Mouse (Mus musculus): ENCODE results near the gene A1cf. TPM values are rescaled to one million over a fixed set of nuclear protein-coding genes. Genes with fewer than 3 reads are reported as not detected.

Gene A1cf
- polyA plus RNA-seq, 1 experiment from 2014 or later, result not detected

DNA sequence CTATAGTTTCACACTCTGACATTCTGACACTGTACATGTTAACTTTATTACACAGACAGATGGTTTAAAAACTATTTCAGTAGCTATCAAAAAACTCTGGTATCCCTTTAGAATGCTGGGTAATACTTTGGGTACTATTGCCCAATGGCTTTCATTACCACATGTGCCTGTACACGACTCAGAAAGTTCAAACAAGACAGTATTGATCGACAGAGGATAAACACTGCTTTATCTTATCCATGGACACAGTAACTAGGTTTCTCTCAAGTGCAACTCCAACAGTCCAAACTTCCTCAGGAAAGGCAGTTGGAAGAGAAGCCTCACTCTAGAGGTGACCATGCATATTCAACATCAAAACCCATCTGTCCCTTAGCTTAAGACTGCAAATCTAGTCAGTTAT lies 2.8 kb downstream of the A1cf start:
- TF ChIP-seq CTCF (IDR thresholded peaks at IDR 0.05; ENCODE audit: low read depth), result no peak
- DNase-seq (no peak), ATAC-seq (ENCODE audit: insufficient read depth) (no peak)
- Histone ChIP-seq H3K27me3 (ENCODE audit: insufficient read depth, low read length) (no peaks in the 10 kb centered on the region), H3K27ac (ENCODE audit: low read depth) (no peak overlapping the region), H3K4me3 (ENCODE audit: low read depth, low read length) (no peak overlapping the region), H3K4me1 (ENCODE audit: insufficient read depth) (no peaks in the 10 kb centered on the region), H3K36me3 (ENCODE audit: insufficient read depth) (no peaks in the 10 kb centered on the region), H3K4me2 (no peak overlapping the region), H3K9me3 (ENCODE audit: low read depth, low read length) (no peaks in the 10 kb centered on the region), H3K9ac (no peak overlapping the region)
- WGBS, result 37% methylated on average over 2 of the region's 2 CpGs

DNA sequence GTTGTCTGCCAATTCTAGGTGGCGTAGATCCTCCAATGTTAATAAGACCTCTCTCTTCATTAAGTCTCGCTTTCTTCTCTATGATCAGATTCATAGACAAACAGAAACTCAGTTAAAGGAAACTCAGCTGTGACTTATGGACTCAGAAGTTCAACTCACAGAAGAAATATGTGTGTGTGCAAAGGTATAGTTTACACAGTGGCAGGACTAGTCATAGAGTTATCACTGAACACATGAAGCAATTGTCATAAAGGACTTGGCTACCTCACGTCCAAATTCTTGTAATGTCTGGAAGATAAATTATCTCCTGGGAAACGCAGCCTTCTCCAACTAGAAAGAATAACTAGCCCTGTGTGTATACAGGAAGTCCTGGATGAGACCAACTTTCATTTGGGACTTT lies 9.4 kb downstream of the A1cf start:
- no peak for DNase-seq
- H3K27me3 ChIP-seq (ENCODE audit: insufficient read depth, low read length), result no peaks in the 10 kb centered on the region
- no peaks in the 10 kb centered on the region for H3K36me3 ChIP-seq (ENCODE audit: insufficient read depth)
- TF ChIP-seq CTCF (IDR thresholded peaks at IDR 0.05; ENCODE audit: low read depth), result no peak
- no peaks in the 10 kb centered on the region for H3K4me1 ChIP-seq (ENCODE audit: insufficient read depth)
- no peak overlapping the region for H3K9ac ChIP-seq
- no peaks in the 10 kb centered on the region for H3K9me3 ChIP-seq (ENCODE audit: low read depth, low read length)
- H3K4me3 ChIP-seq (ENCODE audit: low read depth, low read length), result no peak overlapping the region
- 45% methylated on average over 4 of the region's 4 CpGs for WGBS
- no peak for ATAC-seq (ENCODE audit: insufficient read depth)
- no peak overlapping the region for H3K4me2 ChIP-seq
- H3K27ac ChIP-seq (ENCODE audit: low read depth), result no peak overlapping the region

DNA sequence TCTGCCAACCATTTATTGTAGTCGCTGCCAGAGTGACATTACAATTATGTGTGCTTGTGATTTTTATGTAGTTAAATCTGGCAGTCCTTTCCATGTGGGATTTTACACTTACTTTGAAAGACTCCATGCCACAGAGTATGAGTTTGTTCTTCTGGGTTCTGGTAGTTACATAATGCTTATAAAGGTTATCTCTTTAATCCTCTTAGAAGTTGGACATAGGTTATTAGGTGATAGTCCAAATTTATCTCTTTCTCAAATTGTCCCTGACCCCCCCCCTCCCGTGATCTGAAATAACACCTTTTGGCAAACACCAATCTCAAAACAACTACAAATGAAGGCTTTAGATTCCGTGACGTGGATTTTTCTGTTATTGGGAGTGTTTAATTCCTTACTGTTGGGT lies 16.0 kb downstream of the A1cf start:
- Histone ChIP-seq H3K36me3 (ENCODE audit: insufficient read depth) (no peaks in the 10 kb centered on the region), H3K9me3 (ENCODE audit: low read depth, low read length) (no peaks in the 10 kb centered on the region), H3K27ac (ENCODE audit: low read depth) (no peak overlapping the region), H3K9ac (no peak overlapping the region), H3K4me2 (no peak overlapping the region), H3K4me1 (ENCODE audit: insufficient read depth) (no peaks in the 10 kb centered on the region), H3K27me3 (ENCODE audit: insufficient read depth, low read length) (no peaks in the 10 kb centered on the region), H3K4me3 (ENCODE audit: low read depth, low read length) (no peak overlapping the region)
- no peak for TF ChIP-seq CTCF (IDR thresholded peaks at IDR 0.05; ENCODE audit: low read depth)
- 62% methylated on average over 4 of the region's 4 CpGs for WGBS
- no peak for DNase-seq
- ATAC-seq (ENCODE audit: insufficient read depth), result no peak

DNA sequence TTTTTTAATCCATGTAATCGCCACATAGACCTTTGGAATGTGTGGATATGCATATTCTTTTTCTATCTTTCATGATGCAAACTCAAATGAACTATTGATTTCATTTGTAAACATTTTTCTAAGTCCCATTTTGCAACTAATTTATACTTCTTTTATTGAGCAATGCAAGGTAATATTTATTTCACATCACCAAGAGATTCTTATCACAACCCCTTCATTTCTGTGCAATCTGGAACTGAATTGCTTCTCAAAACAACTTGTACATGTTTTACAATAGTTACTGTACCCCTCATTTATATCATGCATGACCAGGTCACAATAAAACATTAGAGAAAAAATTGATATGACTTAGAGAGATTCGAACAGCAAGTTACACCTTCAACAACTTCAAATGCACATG lies 18.7 kb downstream of the A1cf start:
- Histone ChIP-seq H3K4me3 (ENCODE audit: low read depth, low read length) (no peak overlapping the region), H3K36me3 (ENCODE audit: insufficient read depth) (no peaks in the 10 kb centered on the region), H3K4me2 (no peak overlapping the region), H3K27ac (ENCODE audit: low read depth) (no peak overlapping the region), H3K4me1 (ENCODE audit: insufficient read depth) (no peaks in the 10 kb centered on the region), H3K27me3 (ENCODE audit: insufficient read depth, low read length) (no peaks in the 10 kb centered on the region), H3K9me3 (ENCODE audit: low read depth, low read length) (no peaks in the 10 kb centered on the region), H3K9ac (no peak overlapping the region)
- ATAC-seq (ENCODE audit: insufficient read depth) (no peak), DNase-seq (no peak)
- WGBS, result 87% methylated on average over 2 of the region's 2 CpGs
- TF ChIP-seq CTCF (IDR thresholded peaks at IDR 0.05; ENCODE audit: low read depth), result no peak

DNA sequence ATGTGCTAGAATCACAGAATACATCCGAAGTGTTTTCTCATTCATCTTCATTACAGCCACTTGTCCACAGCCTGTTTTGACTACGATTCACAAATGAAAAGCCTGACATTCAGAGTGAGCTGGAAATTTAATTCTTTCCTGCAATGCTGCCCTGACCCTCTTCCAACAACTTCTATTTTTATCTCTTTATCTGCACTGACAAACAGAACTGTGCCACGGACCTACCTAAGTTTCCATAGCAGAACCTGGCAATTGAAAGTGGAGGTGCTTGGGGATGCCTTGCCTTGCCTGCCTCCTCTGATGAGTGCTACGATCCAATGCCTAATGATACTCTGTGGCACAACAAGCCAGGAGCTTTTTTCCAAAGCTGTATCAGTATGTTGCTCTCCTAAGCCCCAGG lies 21.4 kb downstream of the A1cf start:
- DNase-seq, result no peak
- Histone ChIP-seq H3K27me3 (ENCODE audit: insufficient read depth, low read length) (no peaks in the 10 kb centered on the region), H3K4me3 (ENCODE audit: low read depth, low read length) (no peak overlapping the region), H3K36me3 (ENCODE audit: insufficient read depth) (no peaks in the 10 kb centered on the region), H3K27ac (ENCODE audit: low read depth) (no peak overlapping the region), H3K9me3 (ENCODE audit: low read depth, low read length) (no peaks in the 10 kb centered on the region), H3K4me1 (ENCODE audit: insufficient read depth) (no peaks in the 10 kb centered on the region), H3K4me2 (no peak overlapping the region), H3K9ac (no peak overlapping the region)
- ATAC-seq (ENCODE audit: insufficient read depth), result no peak
- no peak for TF ChIP-seq CTCF (IDR thresholded peaks at IDR 0.05; ENCODE audit: low read depth)
- WGBS, result 37% methylated on average over 4 of the region's 4 CpGs

DNA sequence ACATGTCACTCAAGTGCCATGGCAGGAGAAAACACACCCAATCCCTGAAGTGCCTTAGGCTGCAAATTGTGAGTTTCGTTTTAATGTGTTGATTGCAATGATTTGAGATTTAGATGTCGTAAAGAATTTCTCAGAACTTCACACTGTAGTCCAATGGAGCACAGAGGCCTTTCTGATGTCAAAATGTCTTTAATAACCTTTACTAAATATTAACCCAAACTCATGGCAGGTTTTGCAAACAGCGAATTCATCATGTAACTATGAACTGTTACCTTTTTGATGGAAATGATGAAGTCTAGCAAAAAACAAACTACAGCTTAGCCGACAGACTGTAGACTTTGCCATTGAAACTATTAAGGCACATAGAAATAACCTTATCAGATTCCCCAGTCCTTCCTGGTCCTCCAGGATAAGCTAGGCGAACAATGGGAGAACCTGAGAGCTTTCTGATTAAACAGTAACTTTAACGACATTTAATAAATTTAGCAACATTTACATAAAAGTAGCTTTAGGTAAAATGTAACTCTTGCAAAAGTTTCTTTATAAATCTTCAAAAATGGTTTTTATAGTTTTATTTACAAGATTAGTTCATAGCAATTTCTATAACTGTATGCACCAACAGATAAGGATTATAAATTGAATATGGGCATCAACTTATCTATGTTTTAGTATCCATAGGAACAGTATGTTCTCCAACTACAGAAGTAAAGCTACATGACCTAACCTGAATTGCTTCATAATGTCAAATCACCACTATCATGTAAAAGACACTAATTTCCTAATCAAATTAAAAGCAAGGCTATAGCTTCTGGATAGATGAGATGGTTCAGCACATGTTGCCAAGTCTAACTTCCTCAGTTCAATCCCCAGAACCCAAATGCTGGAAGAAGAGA lies 22.7 kb downstream of the A1cf start:
- Histone ChIP-seq H3K9me3 (ENCODE audit: low read depth, low read length) (no peaks in the 10 kb centered on the region), H3K4me3 (ENCODE audit: low read depth, low read length) (no peak overlapping the region), H3K4me1 (ENCODE audit: insufficient read depth) (no peaks in the 10 kb centered on the region), H3K9ac (no peak overlapping the region), H3K27ac (ENCODE audit: low read depth) (no peak overlapping the region), H3K4me2 (no peak overlapping the region), H3K27me3 (ENCODE audit: insufficient read depth, low read length) (no peaks in the 10 kb centered on the region), H3K36me3 (ENCODE audit: insufficient read depth) (no peaks in the 10 kb centered on the region)
- 74% methylated on average over 6 of the region's 6 CpGs for WGBS
- TF ChIP-seq CTCF (IDR thresholded peaks at IDR 0.05; ENCODE audit: low read depth), result no peak
- ATAC-seq (ENCODE audit: insufficient read depth) (no peak), DNase-seq (no peak)

DNA sequence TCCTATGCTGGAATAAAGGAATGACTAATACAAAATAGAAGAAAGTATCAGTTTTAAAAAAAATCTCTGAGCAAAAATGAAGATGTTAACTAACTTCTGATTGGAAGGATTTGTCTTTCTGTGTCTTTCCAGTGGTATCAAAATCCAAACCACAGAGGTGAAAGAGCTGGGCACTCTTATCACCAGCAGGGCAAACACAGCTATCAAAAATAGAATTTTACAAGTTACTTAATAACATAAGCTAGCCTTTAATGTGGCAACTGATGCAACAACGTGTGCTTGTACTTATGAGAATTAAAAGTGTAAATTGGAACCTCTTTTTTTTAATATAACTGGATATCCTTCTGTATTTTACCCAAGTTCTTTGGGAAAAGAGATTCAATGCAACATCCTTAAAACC lies 27.4 kb downstream of the A1cf start:
- no peak for ATAC-seq (ENCODE audit: insufficient read depth)
- no peak for TF ChIP-seq CTCF (IDR thresholded peaks at IDR 0.05; ENCODE audit: low read depth)
- WGBS, result 61% methylated on average over 1 of the region's 1 CpGs

More for the DNA sequence above, 27.4 kb downstream of the A1cf start:
- H3K9ac ChIP-seq, result no peak overlapping the region
- DNase-seq, result no peak
- H3K4me1 ChIP-seq (ENCODE audit: insufficient read depth), result no peaks in the 10 kb centered on the region
- no peak overlapping the region for H3K27ac ChIP-seq (ENCODE audit: low read depth)
- H3K36me3 ChIP-seq (ENCODE audit: insufficient read depth), result no peaks in the 10 kb centered on the region
- H3K9me3 ChIP-seq (ENCODE audit: low read depth, low read length), result no peaks in the 10 kb centered on the region
- no peak overlapping the region for H3K4me2 ChIP-seq
- no peaks in the 10 kb centered on the region for H3K27me3 ChIP-seq (ENCODE audit: insufficient read depth, low read length)
- H3K4me3 ChIP-seq (ENCODE audit: low read depth, low read length), result no peak overlapping the region
